Mouse (Mus musculus) neural tube, embryonic 10.5 days (tissue): ENCODE measurements around the gene Map7d2.
"Not testable (repeated sequence)": the region's sequence is repeated elsewhere in the genome, so short reads cannot be mapped to it uniquely, and the experiment has no call there.

ENCODE experiments used
- DNase-seq: peaks from one replicate; pipeline ENCODE4 v3.0.0-alpha.2; 2017; ENCODE audit warnings: low spot score; ENCODE audit errors: extremely low spot score

Map7d2 gene

DNA sequence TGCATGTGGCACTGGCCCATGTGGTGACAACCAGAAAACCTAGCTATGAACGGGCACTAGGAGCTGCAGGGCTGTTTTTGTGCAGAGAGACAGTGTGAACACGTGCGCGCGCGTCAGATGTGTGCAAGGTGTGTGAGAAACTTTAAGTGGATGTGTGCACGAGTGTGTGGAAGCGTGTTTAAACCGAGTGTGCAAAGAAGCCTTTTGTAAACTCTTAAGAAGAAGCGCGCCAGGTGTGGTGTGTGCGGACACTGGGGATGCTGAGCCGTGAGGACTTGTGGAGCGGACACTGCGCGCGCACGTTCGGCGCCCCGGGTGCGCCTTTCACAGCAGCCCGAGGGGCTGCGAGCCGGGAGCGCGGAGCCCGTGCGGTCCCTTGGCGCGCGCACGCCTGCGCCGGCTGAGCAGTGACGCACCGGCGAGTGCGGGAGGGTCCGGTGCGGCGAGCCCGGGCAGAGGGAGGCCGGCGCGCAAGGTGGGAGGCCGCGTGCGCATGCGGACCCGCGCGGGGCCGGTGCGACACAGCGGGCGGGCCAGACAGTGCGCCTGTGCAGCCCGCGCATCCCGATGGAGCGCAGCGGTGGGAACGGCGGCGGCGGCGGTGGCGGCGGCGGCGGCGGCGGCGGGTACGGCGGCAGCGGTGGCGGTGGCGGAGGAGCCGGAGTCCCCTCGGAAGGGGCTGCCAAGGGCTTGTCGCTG is at the start of gene Map7d2:
Gene Map7d2, plus strand, starts transcription at position 443 of the 699 bp plus-strand sequence.
- peak; percentile 49 for DNase-seq

DNA sequence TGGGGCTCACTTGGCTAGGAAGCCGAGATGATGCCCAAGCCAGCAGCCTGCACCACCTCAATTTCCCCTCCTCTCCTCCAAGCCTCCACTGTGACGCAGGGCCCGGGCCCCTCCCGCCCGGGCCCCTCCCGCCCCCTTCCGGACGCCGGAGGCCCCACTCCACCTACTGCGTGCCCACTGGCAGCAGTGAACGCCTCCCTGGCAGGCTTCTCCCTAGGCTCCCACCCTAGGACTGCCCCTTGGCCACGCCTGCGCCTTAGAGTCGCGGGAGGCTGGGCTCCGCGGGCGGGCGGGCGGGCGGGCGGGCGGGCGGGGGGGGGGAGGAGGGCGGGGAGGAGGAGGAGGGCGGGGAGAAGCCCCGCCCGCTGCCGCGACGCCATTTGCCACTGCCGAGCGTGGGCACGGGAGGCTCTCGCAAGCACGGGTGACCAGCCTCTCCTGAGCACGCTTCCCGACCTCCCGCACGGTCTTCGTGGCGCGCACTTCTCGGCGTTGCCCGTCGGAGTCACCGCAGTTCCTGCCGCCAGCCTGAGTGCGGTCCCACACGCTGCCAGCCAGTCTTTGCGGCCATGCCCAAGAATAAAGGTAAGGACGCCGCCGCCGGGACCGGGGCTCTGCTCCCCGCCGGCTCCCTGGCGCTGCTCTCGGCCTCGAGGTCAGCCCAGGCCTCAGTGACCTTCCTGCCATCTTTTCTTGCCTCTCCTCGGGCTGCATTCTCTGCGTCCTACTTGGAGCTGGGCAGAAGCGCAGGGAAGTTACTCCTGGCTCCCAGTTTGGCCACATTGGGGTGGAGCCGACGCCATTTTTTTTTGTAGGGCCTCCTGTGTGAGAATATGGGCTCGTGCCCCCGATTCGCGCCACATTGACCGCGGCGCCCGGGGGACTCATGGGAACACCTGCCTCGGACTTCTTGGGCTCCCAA is 42.3 kb upstream of the Map7d2 start, which contains the start of gene Eif1ax:
Gene Eif1ax, plus strand, starts transcription at position 348 of the 922 bp plus-strand sequence.
- DNase-seq: peak; percentile 71

DNA sequence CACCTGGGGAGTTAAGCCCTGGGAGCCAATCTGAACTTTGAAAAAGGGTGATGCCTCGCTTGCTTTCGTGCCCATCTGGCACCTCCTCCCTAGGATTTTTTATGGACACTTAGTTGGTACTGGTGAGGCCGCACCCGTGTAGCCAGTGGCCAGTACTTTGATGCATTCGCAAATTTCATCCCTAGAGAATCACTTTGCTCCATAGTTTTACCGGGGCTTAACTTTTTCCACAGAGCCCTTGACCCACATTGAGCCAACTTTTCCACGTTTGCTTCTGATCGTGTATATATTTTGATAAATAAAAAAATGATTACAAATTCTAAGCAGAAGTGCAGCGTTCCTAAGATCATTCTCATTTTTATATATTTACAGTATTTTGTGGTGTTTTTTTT is 41.6 kb upstream of the Map7d2 start:
- DNase-seq: no peak

DNA sequence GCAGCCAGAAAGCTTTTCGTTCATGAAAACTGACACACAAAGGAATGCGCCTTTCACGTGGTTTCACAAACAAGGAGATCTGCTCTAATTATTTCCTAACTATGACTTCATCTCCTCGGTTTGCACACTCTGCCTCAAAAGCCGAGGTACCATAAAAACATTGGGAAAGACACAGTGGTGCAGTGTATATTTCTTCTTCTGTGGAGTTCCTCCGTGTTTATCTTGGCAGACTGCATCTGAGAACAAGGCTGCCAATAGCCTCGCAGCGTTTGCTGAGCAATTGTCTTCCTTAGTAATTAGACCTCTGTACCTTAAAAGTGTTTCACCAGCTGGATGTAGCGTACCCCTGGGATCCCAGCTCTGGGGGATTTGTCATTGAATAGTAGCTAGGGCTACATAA is 27.3 kb upstream of the Map7d2 start:
- no peak for DNase-seq

DNA sequence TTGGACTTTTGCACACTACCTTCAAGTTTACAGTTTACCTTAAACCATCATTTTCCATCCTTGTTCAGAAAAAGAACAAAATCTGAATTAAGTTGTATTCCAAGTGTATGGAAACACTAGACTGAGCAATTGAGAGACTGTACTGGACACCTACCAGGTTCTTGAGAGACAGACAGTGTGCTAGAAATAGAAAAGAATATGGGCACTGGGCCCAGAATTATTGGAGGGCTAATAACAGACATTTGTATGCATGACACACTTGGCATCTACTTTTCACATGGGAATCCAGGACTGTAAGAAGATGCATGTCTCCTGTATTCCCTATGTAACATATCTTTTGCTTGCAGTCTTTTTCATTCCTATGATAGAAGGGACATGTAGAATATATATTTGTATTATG is 25.4 kb upstream of the Map7d2 start:
- no peak for DNase-seq

DNA sequence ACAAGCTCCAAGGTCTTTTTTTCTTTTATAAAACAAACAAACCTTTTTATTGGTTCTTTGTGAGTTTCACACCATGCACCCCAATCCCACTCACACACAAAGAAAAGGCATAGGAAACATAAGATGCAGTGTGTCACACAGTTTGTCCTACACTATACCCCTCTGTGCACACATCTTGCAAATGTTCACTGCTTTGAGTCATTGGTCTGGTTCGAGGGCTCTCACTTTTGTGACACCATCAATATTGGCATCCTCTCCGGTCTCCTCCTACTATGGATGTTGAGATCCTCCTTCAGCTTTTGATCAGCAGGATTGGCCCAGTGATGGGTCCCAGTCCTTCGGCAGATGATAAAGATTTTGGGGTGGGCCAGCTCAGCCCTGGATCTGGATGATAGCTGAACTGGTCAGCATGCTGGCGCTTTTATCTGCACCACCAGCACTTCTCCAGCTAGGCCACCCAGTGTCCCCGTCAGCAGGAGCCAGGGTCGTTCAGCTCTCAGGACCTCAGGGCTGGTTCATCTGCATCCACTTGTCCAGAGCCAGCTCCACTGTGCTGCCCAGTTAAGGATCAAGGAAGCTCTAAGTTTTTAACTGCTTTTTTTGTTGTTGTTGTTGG is 23.9 kb upstream of the Map7d2 start:
- DNase-seq: no peak

DNA sequence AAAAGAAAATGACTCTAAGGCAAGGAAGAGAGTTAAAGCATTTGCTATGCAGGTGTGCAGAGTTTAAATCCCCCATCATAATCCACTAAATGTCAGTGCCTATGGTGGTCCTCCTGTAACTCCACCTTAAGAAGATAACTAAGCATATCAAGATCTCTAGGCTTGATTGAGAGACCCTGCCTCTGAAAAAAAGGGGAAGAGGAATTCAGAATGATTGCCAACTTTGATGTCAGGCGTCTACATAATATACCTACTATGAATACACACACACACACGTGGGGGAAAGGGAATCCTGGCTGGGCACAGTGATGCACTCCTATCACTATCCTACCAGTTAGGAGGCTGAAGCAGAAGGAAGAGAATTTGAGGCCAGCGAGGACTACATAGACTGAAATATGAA is 23.1 kb upstream of the Map7d2 start:
- DNase-seq: no peak

GRCm38 (mm10) chrX:159409253-159409652 is 5.1 kb upstream of the Map7d2 start:
- DNase-seq: no peak

- peak; percentile 26 for DNase-seq
These were observed 679 bp downstream of the Map7d2 start for GRCm38 (mm10) chrX:159414829-159415673.

DNA sequence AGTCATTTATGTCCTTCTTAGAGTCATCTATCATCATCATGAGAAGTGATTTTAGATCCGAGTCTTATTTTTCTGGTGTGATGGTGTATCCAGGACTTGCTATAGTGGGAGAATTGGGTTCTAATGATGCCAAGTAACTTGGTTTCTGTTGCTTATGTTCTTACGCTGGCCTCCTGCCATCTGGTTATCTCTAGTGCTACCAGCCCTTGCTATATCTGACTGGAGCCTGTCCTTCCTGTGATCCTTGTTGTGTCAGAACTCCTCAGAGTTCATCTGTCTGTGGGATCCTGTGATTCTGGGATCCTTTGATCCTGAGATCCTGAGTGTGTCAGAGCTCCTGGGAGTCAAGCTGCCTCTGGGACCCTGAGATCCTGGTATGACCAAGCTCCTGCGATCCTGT is 16.1 kb downstream of the Map7d2 start:
- not testable (repeated sequence) for DNase-seq

GRCm38 (mm10) chrX:159442128-159442527 is 27.8 kb downstream of the Map7d2 start:
- peak; percentile 17 for DNase-seq

DNA sequence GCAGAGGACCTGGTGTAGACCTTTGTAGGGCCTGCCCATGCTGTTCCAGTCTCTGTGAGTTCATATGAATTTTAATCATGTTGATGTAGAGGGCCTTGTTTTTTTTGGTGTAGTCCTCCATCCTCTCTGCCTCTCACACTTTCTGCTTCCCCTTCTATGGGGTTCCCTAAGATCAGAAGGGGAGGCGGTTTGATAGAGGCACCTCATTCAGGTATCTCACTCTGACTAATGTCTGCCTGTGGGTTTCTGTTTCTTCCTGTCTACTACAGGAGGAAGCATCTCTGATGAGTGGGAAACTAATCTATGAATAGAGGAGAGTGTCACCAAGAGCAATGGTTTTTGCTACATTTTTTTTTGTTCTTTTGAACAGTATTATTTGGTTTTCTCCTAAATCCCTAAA is 32.8 kb downstream of the Map7d2 start:
- no peak for DNase-seq

- DNase-seq: peak; percentile 13
These were observed 44.8 kb downstream of the Map7d2 start for GRCm38 (mm10) chrX:159459006-159459654.

DNA sequence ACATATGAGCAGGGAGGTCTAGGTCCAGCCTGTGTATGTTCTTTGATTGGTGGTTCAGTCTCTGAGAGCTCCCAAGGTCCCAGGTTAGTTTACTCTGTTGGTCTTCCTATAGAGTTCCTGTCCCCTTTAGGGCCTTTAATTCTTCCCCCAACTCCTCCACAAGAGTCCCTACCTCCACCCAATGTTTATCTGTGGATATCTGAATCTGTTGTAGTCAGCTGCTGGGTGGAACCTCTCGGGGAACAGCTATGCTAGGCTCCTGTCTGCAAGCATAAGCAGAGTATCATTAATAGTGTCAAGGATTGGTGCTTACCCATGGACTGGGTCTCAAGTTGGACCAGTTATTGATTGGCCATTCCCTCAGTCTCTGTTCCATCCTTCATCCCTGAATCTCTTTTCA is 60.4 kb downstream of the Map7d2 start:
- no peak for DNase-seq

- DNase-seq: not testable (repeated sequence)
These were observed 64.0 kb downstream of the Map7d2 start for GRCm38 (mm10) chrX:159478243-159478940.

GRCm38 (mm10) chrX:159484247-159484646 is 69.9 kb downstream of the Map7d2 start:
- DNase-seq: no peak

DNA sequence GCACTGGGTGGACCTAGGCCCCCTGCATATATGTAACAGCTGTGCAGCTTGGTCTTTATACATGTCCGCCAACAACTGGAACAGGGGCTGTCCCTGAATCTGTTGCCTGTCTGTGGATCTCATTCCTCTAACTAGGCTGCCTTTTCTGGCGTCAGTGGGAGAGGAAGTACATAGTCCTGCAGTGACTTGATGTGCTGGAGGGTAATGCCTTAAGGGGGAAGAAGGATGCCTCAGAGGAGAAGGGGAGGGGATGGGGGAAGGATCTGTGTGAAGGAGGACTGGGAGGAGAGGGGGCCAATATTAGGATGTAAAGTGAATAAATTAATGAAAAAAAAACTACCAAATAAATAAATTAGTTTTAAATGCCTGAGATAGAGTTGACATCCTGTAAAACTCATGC is 88.8 kb downstream of the Map7d2 start:
- DNase-seq: no peak

DNA sequence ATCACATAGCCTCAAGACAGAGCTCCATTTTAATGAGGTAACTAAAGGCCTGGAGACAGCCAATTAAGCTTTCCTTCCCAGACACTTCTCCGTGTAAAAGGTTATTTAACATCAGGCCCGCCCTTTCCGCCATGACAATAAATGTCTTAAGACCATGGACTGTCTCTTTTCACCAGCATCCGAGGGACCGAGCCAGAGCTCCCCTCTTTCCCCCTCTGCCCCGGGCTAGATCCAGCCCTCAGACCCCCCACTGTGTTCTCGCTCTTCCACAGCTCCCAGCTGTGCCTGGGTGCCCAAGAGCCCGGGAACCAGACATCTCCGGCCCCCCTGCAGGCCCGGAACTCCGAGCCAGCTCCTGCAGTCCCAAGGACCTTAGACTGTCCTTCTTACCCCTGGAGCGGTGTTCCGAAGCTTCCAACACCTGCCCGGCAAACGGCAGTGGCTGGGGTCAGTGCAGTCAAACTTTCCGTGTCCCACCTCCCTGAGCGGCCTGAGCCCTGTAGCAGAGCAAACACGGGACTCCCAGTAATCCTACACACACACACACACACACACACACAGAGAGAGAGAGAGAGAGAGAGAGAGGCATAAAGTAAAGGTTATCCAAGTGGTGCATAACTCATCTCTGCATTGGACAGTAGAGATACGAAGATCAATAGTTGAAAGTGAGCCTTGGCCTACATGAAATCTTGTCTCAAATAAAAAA is 94.1 kb downstream of the Map7d2 start:
- no peak for DNase-seq

DNA sequence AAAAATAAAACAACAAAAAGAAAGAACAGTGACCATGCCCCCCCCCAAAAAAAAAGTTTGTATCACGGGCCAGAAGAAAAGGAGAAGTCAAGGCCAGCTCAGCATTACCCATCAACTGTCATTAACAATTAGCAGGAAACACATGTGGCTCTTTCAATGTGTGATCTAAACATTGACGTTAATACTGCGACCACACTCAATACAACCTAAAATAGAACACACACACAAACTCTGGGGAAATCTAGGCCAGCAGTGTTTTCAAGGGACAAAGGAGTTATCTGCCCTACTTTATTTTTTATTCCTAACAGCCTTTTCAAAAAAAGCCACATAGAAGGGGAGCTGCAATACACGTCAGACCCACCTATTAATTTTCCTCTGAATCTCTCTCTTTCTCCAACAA is 94.7 kb downstream of the Map7d2 start:
- no peak for DNase-seq
